Mouse (Mus musculus) testis, postnatal 14 days (tissue): ENCODE measurements around the gene Adh6a.

Experiments used
- DNase-seq: peaks from one replicate; pipeline ENCODE4 v3.0.0; 2021; ENCODE audit warnings: low spot score

Gene Adh6a

GRCm38 (mm10) chr3:138312965-138313364 lies at the start of gene Adh6a:
Gene Adh6a, plus strand, starts transcription at chr3:138313286.
- no peak for DNase-seq

GRCm38 (mm10) chr3:138264648-138265047 lies 48.4 kb upstream of the Adh6a start:
- no peak for DNase-seq

- no peak for DNase-seq
Measured at GRCm38 (mm10) chr3:138270507-138270906, 42.6 kb upstream of the Adh6a start.

GRCm38 (mm10) chr3:138271297-138271696 lies 41.8 kb upstream of the Adh6a start:
- no peak for DNase-seq

- no peak for DNase-seq
Measured at GRCm38 (mm10) chr3:138273080-138273479, 40.0 kb upstream of the Adh6a start.

GRCm38 (mm10) chr3:138275100-138275499 lies 38.0 kb upstream of the Adh6a start:
- no peak for DNase-seq

- no peak for DNase-seq
Measured at GRCm38 (mm10) chr3:138282556-138282955, 30.5 kb upstream of the Adh6a start.

GRCm38 (mm10) chr3:138283831-138284230 lies 29.3 kb upstream of the Adh6a start:
- no peak for DNase-seq

- DNase-seq = no peak
Measured at GRCm38 (mm10) chr3:138285986-138286385, 27.1 kb upstream of the Adh6a start.

- DNase-seq = no peak
Measured at GRCm38 (mm10) chr3:138287686-138288085, 25.4 kb upstream of the Adh6a start.

- DNase-seq = no peak
Measured at GRCm38 (mm10) chr3:138290672-138291071, 22.4 kb upstream of the Adh6a start.

- no peak for DNase-seq
Measured at GRCm38 (mm10) chr3:138291529-138292117, 21.5 kb upstream of the Adh6a start.

- no peak for DNase-seq
Measured at GRCm38 (mm10) chr3:138293298-138293895, 19.7 kb upstream of the Adh6a start.

GRCm38 (mm10) chr3:138300130-138300529 lies 13.0 kb upstream of the Adh6a start:
- DNase-seq = no peak

- no peak for DNase-seq
Measured at GRCm38 (mm10) chr3:138302676-138303075, 10.4 kb upstream of the Adh6a start.

GRCm38 (mm10) chr3:138303771-138304488 lies 9.2 kb upstream of the Adh6a start:
- DNase-seq = peak; percentile 31

- DNase-seq = no peak
Measured at GRCm38 (mm10) chr3:138304489-138304871, 8.6 kb upstream of the Adh6a start.

GRCm38 (mm10) chr3:138305486-138306289 lies 7.4 kb upstream of the Adh6a start:
- no peak for DNase-seq

GRCm38 (mm10) chr3:138306290-138306683 lies 6.8 kb upstream of the Adh6a start:
- DNase-seq = no peak

GRCm38 (mm10) chr3:138309910-138310309 lies 3.2 kb upstream of the Adh6a start:
- no peak for DNase-seq

GRCm38 (mm10) chr3:138311015-138311414 lies 2.1 kb upstream of the Adh6a start:
- DNase-seq = no peak

- no peak for DNase-seq
Measured at GRCm38 (mm10) chr3:138316908-138317472, 3.9 kb downstream of the Adh6a start.
